Mouse (Mus musculus) R1 (cell line): Measurements from ENCODE around the gene Tbcd.
"Not testable (repeated sequence)": the region's sequence is repeated elsewhere in the genome, so short reads cannot be mapped to it uniquely, and the experiment has no call there.

Source experiments
- DNase-seq: peaks from one replicate; pipeline ENCODE4 v3.0.0-alpha.2; 2018; ENCODE audit warnings: low read depth, low spot score

Gene Tbcd

DNA sequence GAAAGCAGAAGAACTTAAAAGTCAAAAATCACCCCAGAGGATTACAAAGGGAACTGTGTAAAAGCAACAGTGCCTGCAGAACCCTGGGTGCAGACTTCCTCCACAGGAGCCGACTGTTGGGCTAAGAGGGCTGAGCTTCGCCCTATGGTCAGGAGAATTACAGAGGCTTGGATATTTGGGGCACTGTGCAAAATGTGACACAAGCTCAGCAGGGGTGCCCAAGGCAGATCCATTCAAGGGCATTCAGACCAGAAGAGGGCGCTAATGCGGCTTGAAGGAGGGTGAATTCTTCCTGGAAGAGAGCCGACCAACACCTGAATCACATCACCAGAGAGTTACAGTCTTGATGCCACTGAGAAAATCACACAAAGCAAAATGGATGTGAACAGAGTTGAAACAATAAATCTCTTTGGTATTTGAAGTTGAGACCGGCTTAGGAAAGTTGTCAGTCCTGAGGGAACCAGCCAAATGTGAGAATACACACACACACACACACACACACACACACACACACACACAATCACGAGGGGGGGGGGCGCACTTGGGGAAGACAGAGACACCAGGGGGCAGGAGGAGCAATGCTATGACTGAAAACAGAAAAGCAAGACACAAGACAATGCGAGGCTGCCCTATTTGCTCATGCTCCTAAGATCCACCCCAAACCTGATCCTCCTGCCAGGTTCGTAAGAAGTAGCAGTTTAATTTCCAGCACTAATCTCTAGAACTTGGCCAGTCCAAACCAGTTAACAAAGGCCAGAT is 201.0 kb downstream of the Tbcd start:
- DNase-seq: peak; percentile 84

DNA sequence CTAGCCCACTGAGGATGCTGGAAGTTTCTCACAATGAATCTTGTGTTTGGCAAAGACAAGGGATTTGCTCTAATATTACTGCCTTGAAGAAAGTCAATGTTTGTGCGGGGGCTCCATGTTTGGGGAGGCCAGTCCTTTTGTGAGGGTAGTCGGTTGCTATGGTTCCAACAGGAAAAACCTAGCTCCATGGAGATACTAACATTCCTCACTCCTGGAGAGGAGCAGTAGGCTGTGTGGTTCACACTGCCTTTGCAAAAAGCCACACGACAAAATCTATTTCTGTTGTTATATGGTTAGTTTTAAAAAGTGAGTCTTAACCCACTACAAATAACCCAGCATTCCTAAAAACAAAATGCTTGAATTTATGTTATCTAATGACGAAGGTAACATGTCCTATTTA is 201.9 kb downstream of the Tbcd start:
- DNase-seq: no peak

DNA sequence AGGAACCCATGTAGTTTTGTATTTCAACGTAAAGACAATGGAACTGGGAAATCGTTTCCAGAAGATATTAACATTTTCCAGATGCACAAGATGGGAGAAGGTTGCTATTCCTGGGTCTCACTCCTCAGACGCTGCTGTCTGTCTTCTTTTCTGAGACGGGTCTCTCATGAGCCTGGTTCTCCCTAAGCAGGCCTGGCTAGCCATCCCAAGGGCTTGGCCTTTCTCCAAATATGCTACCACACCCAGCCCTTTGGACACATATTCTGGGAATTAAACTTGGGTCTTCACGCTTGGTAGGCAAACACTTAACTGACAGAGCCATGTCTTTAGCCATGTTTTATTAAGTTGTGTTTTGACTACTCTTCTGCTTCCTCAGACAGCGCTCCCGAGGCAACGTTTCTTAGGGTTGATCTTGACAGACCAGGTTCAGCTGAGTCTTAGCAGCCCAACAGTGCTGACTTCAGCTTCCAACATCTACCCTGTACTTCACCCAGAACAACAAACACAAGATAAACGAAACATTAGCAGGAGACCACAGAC is 202.7 kb downstream of the Tbcd start:
- DNase-seq: no peak

DNA sequence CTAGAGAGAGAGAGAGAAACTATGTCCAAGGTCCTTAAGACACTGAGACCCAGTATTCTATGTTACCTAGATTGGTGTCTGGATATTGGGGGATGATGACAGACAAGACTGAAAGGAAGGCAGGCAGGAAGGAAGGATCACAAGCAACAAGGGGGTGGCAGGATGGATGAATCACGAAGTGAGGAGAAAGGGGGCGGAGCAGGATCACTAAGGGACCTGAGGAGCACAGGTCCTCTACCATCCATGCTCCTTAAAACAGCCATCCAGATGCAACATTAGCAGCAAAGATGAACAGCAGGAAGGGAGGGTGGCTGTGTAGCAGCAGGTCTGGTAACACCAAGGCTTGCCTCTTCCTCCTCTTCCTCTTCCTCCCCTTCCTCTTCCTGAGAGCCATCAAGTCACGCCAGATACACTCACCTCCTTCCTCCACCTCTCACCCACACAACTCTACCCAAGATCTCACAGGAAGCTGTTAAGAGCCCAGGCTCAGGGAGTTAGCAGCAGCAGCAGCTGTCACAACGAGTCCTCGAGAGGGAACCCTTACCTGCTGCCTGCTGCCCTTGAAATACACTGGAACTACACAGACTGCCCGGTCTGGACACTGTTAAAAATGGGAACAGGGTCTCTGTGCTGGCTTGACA is 203.5 kb downstream of the Tbcd start:
- DNase-seq: no peak

DNA sequence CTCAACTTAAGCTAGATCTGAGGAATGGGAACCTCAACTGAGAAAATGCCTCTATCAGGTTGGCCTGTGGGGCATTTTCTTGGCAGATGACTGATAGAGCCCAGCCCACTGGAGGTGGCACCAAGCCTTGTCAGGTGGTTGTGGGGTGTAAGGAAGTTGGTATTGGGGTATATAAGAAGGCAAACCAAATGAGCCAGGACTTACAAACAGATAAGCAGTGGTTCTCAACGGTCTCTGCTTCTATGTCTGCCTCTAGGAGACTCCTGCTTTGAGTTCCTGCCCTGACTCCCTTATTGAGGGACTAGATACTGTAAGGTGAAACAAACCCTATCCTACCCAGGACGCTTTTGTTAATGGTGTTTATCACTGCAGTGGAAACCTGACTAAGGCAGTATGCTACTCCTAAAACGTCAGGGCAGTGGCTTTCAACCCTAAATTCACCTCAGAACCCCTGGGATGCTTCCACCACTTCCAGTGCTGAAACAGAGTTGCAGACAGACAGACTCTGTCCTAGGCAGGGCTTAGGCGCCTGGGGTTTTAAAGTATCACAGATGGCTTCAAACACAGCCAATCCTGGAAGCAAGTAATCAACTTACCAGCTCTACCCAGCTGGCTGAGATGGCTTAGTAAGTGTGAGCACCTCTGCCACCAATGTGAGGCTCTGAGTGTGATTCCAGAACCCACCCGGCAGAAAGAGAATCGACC is 204.2 kb downstream of the Tbcd start:
- no peak for DNase-seq

DNA sequence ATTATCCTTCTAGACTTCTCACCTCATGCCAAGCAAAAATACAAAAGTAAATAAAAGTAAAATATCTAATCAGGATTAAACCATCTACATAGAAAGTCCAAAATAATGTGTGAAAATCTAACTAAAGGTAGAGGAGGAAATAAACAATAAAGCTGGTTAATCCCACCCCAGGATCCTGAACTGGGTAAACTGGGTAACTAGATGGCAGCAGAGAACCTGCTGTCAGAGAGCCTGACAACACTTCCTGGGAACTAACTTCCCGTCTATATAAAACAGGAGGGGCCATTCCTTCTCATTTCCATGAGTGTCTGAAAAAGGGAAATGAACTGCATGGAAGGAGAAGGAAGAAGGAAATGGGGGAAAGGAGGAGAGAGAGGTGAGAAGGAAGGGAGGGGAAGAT is 206.4 kb downstream of the Tbcd start:
- no peak for DNase-seq

DNA sequence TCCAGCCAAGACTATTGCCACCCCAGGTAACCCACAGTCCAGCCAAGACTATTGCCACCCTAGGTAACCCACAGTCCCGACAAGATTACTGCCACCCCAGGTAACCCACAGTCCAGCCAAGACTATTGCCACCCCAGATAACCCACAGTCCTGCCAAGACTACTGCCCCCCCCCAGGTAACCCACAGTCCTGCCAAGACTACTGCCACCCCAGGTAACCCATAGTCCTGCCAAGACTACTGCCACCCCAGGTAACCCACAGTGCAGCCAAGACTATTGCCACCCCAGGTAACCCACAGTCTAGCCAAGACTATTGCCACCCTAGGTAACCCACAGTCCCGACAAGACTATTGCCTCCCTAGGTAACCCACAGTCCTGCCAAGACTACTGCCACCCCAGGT is 208.9 kb downstream of the Tbcd start:
- DNase-seq: not testable (repeated sequence)

DNA sequence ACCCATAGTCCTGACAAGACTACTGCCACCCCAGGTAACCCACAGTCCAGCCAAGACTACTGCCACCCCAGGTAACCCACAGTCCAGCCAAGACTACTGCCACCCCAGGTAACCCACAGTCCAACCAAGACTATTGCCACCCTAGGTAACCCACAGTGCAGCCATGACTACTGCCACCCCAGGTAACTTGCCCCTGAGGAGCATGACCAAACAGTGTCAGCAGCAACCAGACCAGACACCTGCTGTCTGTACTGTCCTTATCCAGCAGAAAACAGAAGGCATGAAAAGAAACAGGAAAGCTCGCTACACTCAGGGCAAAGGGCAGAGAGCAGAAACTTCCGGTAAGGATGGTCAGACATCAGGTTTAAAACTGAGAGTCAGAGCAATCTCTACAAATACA is 209.4 kb downstream of the Tbcd start:
- no peak for DNase-seq
